Mouse (Mus musculus): ENCODE measurements around the gene Crebl2.

DNA sequence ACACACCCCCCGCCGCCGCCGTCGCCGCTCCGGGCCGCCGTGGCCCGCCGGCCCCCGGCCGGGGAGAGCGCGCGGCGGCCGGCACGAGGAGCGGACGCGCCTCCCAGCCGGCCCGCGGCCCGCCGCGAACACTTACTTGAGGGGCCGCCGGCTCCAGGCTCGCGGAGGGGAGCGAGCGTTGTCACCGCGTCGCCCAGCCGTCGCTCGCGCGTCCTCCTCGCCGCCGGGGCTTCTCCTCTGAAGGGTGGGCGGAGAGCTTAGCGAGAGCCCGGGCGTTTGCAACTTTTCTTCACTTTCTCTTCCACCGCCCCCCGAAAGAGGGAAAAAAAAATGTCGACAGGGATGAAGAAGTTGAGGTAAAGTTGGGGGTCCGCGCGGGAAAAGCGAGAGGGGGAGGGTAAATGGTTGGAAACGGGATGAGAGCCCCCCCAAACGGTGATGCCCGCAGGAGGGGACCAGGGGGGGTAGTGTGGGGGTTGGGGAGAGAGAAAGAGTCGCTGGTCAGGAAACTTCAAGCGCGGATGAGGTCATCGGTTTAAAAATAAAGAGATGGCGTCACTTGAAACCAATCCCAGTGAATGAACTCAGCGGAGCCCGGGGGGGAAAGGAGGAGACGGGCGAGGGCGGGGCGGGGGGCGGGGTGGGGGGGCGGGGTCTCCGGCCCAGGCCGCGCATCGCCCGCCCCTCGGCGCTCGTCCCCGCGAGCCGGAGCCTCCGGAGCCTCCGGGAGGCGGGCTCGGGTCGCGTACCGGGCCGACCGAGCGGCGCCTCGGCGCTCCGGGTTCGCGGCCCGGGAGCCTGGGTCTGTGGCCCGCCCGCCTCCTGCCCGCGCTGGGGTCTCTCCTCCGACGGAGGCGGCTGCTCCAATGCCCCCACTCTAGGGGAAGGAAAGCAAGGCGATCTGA is 37.6 kb upstream of the Crebl2 start, which contains the start of gene Dusp16:
- no peak for TF ChIP-seq EP300 (IDR thresholded peaks at IDR 0.05; ENCODE audit: low read depth)
- no peak for TF ChIP-seq CTCF (IDR thresholded peaks at IDR 0.05; ENCODE audit: low read depth)
